Mouse (Mus musculus): ENCODE results near the gene Man2c1.

GRCm38 (mm10) chr9:57156823-57157222, 26.3 kb downstream of the Man2c1 start:
- TF ChIP-seq CTCF (IDR thresholded peaks at IDR 0.05; ENCODE audit: low read depth) (no peak), EP300 (IDR thresholded peaks at IDR 0.05; ENCODE audit: low read depth) (no peak)

Measured in liver, postnatal 0 days (tissue).